Mouse (Mus musculus) limb, embryonic 11.5 days (tissue): Measurements from ENCODE around the gene Zfp638. TPM values are rescaled to one million over a fixed set of nuclear protein-coding genes. Genes with fewer than 3 reads are reported as not detected.
A peak's percentile ranks its signal among the peaks of the same experiment; 100 is the strongest.
"Not testable (repeated sequence)": the region's sequence is repeated elsewhere in the genome, so short reads cannot be mapped to it uniquely, and the experiment has no call there.

Source experiments
- ATAC-seq: fragments of 200-750 bp; cut with Nextera tagmentation; 2 replicates; pipeline ENCODE4 v1.8.0; 2017; ENCODE audit warnings: low read depth; ENCODE audit not compliant: insufficient number of reproducible peaks, low FRiP score, low TSS enrichment
- DNase-seq: peaks from one replicate; pipeline ENCODE4 v3.0.0-alpha.2; 2015; ENCODE audit warnings: low spot score
- H3K27ac ChIP-seq: fragments of 300-500 bp; sonication (generic); replicated peaks from 2 replicates; pipeline ENCODE4 v1.5.1; 2014; ENCODE audit warnings: low read depth, mild to moderate bottlenecking, low read length
- H3K27me3 ChIP-seq: fragments of 300-500 bp; sonication (generic); 2 replicates; pipeline ENCODE4 v1.6.1; 2014; ENCODE audit warnings: mild to moderate bottlenecking, low read length, mixed read lengths; ENCODE audit not compliant: control insufficient read depth, insufficient read depth
- H3K36me3 ChIP-seq: fragments of 300-500 bp; sonication (generic); 2 replicates; pipeline ENCODE4 v1.6.1; 2014; ENCODE audit warnings: mild to moderate bottlenecking, low read length, moderate library complexity, mixed read lengths; ENCODE audit not compliant: control insufficient read depth, insufficient read depth
- H3K4me1 ChIP-seq: fragments of 300-500 bp; sonication (generic); 2 replicates; pipeline ENCODE4 v1.6.1; 2014; ENCODE audit warnings: low read length, mixed read lengths; ENCODE audit not compliant: control insufficient read depth, insufficient read depth
- H3K4me2 ChIP-seq: fragments of 300-500 bp; sonication (generic); 2 replicates; pipeline ENCODE4 v1.6.1; 2014; ENCODE audit warnings: low read depth, mild to moderate bottlenecking, moderate library complexity; ENCODE audit not compliant: severe bottlenecking
- H3K4me3 ChIP-seq: fragments of 300-500 bp; sonication (generic); 2 replicates; pipeline ENCODE4 v1.5.1; 2014; ENCODE audit warnings: low read depth, low read length
- H3K9ac ChIP-seq: fragments of 300-500 bp; sonication (generic); 2 replicates; pipeline ENCODE4 v1.6.1; 2014; ENCODE audit warnings: mild to moderate bottlenecking, low read length
- H3K9me3 ChIP-seq: fragments of 300-500 bp; sonication (generic); 2 replicates; pipeline ENCODE4 v1.6.1; 2016; ENCODE audit warnings: low read length; ENCODE audit not compliant: control insufficient read depth
- WGBS: fragments of 180-500 bp; shearing (Covaris S2); extraction: QIAGEN DNeasy Blood & Tissue Kit; methylation state at CpG from one replicate; pipeline ENCODE4 v1.1.7; 2014; 5-methylcytosine and 5-hydroxymethylcytosine counted together
- polyA plus RNA-seq: library from polyadenylated mRNA; unstranded; fragments of >200 nt; fragmentation: Nextera tagmentation; extraction: Ambion mirVana; gene quantifications from 2 replicates; pipeline ENCODE4 v1.2.1, GENCODE M21; 2014

Zfp638 gene
- 84.2 and 93.5 TPM in 2 replicates for polyA plus RNA-seq

DNA sequence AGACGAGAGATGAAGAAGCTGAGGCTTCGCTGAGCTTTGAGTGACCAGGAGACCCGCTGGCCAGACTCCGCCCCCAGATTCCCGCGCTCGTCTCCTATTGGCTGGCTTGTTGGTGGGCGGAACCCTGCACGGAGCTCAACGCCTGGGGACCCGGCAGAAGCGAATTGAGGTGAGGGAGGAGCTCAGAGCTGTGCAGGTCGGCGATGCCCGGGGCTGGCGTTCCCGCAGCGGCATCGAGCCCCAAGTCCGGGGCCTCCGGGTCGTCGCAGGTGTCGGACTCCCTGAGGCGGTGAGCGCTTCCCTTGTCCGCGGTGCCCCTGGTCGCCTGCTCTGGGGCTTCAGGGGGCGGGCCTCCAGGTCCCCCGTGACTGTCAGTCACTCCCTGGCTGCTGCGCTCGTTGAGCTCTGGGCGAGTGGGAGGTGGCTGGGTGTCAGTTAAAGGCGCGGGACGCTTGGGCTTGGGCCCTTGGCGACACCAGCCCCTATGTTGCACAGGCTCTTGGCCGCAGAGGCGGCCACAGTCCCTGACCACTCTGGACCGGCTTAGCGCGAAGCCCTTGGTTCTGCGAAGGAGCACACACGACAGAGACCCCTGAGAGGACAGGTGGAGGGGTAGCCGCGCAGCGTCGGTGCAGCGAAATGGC, at the start of gene Zfp638:
TSS of gene Zfp638 (plus strand) at position 156 of the 644 bp plus-strand sequence.
- Histone ChIP-seq H3K27ac (no peak within 1 kb of the TSS), H3K4me1 (no peaks in the 10 kb centered on the region), H3K4me2 (peak within 1 kb of the TSS; percentile 96), H3K27me3 (0 out of 2 replicates have a peak, but pooled peaks cover 4% of the 10 kb centered on the region), H3K4me3 (peak within 1 kb of the TSS; percentile 51), H3K9ac (peak within 1 kb of the TSS; percentile 45), H3K9me3 (no peaks in the 10 kb centered on the region), H3K36me3 (no peaks in the 10 kb centered on the region)
- peak; percentile 97 for DNase-seq
- ATAC-seq = peak; percentile 94
- WGBS = under 1% methylated on average over 50 of the region's 50 CpGs

DNA sequence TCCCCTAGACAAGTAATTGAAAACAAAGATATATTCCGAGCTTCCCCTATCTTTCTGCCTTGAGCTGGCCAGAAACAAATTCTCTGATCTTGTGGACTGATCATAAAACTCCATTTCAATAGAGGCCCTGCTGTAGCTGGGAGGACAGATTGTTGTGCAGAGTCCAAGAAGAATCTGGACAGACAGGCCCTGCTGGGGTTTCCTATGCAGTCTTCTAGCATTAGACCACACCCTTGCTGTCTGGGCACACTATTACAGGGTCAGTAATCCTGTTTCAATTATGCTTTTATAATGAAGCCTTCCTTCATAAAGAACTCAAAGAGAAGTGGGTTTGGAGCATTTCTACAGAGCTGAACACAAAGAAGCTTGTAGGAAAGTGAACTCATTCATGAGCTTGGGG, 47.9 kb upstream of the Zfp638 start:
- Histone ChIP-seq H3K27ac (no peak overlapping the region), H3K4me3 (no peak overlapping the region), H3K27me3 (no peaks in the 10 kb centered on the region), H3K9me3 (no peaks in the 10 kb centered on the region), H3K4me1 (no peaks in the 10 kb centered on the region), H3K4me2 (no peak overlapping the region), H3K9ac (no peak overlapping the region), H3K36me3 (no peaks in the 10 kb centered on the region; the same call in 1 of the 2 replicates)
- WGBS = 87% methylated on average over 1 of the region's 1 CpGs
- no peak for DNase-seq
- no peak for ATAC-seq

DNA sequence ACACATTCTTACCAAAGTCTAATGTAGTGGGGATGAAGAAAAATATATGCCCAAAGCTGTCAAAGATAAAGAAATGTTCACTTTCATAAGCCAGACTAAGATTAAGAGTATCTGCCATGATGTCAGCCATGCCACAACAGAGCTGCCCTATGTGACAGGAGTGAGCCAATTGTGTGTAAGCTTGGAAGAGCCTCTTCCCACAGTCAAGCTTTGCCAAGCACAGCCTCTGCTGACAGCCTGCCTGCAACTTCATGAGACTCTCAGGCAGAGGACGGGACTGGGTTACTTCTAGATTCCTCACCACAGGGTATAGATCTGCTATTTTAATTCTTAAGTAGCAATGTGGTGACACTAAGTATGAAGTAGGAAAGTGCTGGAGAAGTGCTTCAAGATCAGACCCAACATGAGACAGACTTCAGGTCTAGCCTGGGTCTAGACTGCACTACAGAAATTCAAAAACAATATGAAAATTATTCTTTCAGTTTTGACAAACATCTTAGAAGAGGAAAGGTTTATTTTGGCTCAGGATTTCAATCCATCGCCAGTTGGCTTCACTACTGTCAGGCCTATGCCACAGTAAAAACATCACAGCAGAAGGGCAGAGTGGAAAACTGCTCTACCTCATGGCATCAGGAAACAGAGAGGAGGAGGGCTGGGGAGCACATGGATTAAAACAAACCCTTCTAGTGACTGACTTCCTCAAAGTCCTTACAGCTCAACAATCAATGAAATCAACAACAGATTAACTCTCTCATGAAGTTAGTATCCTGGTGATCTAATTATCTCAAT, 46.0 kb upstream of the Zfp638 start:
- DNase-seq = no peak
- no peak overlapping the region for H3K9ac ChIP-seq
- H3K27ac ChIP-seq = no peak overlapping the region
- H3K4me2 ChIP-seq = no peak overlapping the region
- H3K4me1 ChIP-seq = no peaks in the 10 kb centered on the region
- no peak overlapping the region for H3K4me3 ChIP-seq
- no peaks in the 10 kb centered on the region; the same call in 1 of the 2 replicates for H3K36me3 ChIP-seq
- no peaks in the 10 kb centered on the region for H3K9me3 ChIP-seq
- WGBS = 88% methylated on average over 2 of the region's 2 CpGs
- no peaks in the 10 kb centered on the region for H3K27me3 ChIP-seq
- no peak for ATAC-seq

DNA sequence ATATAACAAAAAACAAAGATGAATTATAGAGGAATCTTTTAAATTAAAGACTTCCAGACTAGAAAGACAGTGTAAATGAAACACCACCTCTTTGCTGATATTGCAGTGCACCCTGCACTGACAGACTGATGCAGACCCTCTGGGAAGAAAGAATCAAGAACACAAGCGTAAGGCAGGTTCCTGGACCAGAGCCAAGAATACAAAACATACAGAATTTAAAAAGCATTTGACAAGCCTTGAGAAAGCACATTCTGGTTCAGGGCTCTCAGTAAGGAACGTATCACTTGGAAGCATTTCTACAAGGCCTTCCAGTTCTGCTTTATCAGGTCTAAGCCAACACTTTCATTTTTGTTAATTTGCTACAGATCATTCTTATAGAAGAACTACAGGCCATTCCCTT, 45.1 kb upstream of the Zfp638 start:
- Histone ChIP-seq H3K36me3 (no peaks in the 10 kb centered on the region; the same call in 1 of the 2 replicates), H3K4me3 (no peak overlapping the region), H3K4me2 (no peak overlapping the region), H3K27me3 (no peaks in the 10 kb centered on the region), H3K9me3 (no peaks in the 10 kb centered on the region), H3K27ac (no peak overlapping the region), H3K4me1 (no peaks in the 10 kb centered on the region), H3K9ac (no peak overlapping the region)
- DNase-seq = no peak
- WGBS = 85% methylated on average over 2 of the region's 2 CpGs
- ATAC-seq = no peak

DNA sequence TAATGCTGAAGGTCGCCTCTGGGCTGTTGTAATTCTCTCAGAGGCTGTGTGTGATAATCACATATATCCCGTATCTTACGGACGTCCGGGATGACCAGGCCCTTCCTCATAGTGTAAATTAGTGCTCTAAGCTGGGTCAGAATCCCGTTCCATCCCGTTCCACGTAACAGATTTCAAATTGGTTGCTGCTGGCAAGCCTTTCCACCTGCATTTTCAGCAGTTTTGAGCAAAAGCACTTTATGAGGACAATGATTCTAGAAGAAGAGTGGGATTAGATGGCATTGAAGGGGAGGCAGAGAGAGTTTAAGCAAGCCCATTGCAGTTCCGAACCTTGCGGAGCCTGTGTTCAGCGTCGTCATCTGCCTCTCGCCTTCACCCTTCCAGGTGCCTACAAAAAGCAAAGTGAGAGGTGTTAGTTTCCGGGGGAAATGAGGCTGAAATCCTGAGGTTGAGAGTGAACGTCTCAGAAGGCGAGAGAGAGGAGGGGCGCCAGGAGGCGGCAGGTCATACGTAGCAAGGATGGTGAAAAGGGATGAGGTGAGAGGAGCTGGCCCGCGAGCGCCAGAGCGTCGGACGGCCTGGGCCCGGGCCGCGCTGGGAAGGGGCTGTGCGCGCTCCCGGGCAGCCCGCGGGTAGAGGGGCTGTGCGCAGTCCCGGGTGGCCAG, 35.8 kb upstream of the Zfp638 start:
- Histone ChIP-seq H3K4me1 (no peaks in the 10 kb centered on the region), H3K9ac (peak overlapping the region; percentile 85), H3K27ac (peak overlapping the region; percentile 85), H3K27me3 (no peaks in the 10 kb centered on the region), H3K9me3 (no peaks in the 10 kb centered on the region), H3K4me2 (peak overlapping the region; percentile 74), H3K4me3 (peak overlapping the region; percentile 66), H3K36me3 (no peaks in the 10 kb centered on the region; the same call in 1 of the 2 replicates)
- 2% methylated on average over 29 of the region's 35 CpGs for WGBS
- peak; percentile 86; the same call in 1 of the 2 replicates for ATAC-seq
- DNase-seq = no peak

DNA sequence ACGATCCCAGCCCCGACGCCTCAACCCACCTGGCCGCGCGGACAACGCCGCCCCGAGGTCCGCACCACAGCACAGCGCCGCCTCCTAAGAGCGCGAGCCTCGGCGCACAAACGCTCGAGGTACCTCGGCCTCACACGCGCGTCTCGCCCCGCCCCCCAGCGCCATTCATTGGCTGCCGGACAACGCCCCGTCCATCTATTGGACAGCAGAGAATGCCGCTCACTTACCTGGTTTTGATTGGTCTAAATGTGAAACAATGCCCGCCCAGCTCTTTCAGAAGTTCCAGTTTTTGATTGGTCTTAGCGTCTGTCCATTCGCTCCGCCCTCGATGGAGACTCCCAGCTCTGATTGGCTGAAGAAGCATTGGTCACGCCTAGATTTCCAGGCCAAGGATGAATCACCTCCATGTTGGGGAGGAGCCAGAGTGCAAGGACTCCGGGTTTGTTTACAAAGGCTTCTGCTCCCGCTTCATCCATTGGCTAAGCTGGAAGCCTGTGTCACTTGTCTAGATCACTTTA, 35.2 kb upstream of the Zfp638 start, which contains the start of gene Paip2b:
TSS of gene Paip2b (minus strand) at position 136 of the 518 bp plus-strand sequence.
- WGBS = 0% methylated on average over 36 of the region's 37 CpGs
- ATAC-seq (peak; percentile 99), DNase-seq (peak; percentile 98)
- Histone ChIP-seq H3K27ac (peak within 1 kb of the TSS; percentile 85), H3K9me3 (no peaks in the 10 kb centered on the region), H3K4me2 (peak within 1 kb of the TSS; percentile 74), H3K9ac (peak within 1 kb of the TSS; percentile 85), H3K4me3 (peak within 1 kb of the TSS; percentile 66), H3K27me3 (no peaks in the 10 kb centered on the region), H3K36me3 (no peaks in the 10 kb centered on the region; the same call in 1 of the 2 replicates), H3K4me1 (no peaks in the 10 kb centered on the region)

DNA sequence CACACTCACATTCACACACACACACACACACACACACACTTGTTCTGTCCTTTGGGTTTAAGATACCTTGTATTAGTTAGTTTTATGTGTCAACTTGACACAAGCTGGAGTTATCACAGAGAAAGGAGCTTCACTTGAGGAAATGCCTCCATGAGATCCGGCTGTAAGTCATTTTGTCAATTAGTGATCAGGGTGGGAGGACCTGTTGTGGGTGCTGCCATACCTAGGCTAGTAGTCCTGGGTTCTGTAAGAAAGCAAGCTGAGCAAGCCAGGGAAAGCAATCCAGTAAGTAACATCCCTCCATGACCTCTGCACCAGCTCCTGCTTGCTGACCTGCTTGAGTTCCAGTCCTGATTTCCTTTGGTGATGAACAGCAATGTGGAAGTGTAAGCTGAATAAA, 34.5 kb upstream of the Zfp638 start:
- not testable (repeated sequence) for H3K9ac ChIP-seq, H3K4me3 ChIP-seq
- WGBS = 58% methylated on average over 1 of the region's 1 CpGs

DNA sequence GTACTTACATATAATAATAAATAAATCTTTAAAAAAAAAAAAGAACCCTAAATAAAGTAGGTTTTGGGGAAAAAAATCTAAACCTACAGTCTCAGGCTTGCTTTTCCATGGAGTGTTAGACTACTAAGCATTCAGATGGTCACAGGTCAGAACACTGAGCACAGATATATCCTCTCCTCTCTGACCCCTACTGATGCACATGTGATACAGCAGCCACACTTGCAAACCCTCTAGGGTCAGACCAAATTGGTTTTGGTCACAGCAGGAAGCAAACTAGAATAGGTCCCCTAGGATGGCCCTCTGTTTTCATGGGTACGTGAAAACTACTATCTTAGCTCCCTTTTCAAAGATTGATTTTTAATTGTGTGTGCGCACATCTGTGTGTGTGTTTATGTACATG, 30.1 kb upstream of the Zfp638 start:
- Histone ChIP-seq H3K4me1 (no peaks in the 10 kb centered on the region), H3K27me3 (no peaks in the 10 kb centered on the region), H3K36me3 (no peaks in the 10 kb centered on the region), H3K4me3 (no peak overlapping the region), H3K9ac (no peak overlapping the region), H3K9me3 (no peaks in the 10 kb centered on the region), H3K4me2 (no peak overlapping the region), H3K27ac (no peak overlapping the region)
- DNase-seq (no peak), ATAC-seq (no peak)
- 87% methylated on average over 2 of the region's 2 CpGs for WGBS

More for the DNA sequence above, 34.5 kb upstream of the Zfp638 start:
- H3K9me3 ChIP-seq, H3K4me1 ChIP-seq, H3K36me3 ChIP-seq, ATAC-seq, DNase-seq, H3K27me3 ChIP-seq, H3K27ac ChIP-seq: not testable (repeated sequence)
- H3K4me2 ChIP-seq = 0 out of 2 replicates have a peak overlapping the region, but pooled peaks have one; percentile 48
